Mouse (Mus musculus) left cerebral cortex, postnatal 36 days (tissue): ENCODE results near the gene Zfp575. TPM values are rescaled to one million over a fixed set of nuclear protein-coding genes. Genes with fewer than 3 reads are reported as not detected.

Experiments used
- DNase-seq, 2 experiments: peaks; one replicate each; pipeline ENCODE4 v3.0.0; 2021 to 2022; ENCODE audit warnings: low spot score in 2 of 2, mixed read lengths in 1 of 2
- intact Hi-C: fragments of 180-260 bp; cut with DNase I; formaldehyde crosslinking; loops from one replicate; pipeline ENCODE4 v1.15.1; 2025
- total RNA-seq, 2 experiments: library from RNA; stranded (reverse); gene quantifications; 2 replicates each; pipeline ENCODE4 v1.2.3; 2021

Gene Zfp575
- total RNA-seq, 2 experiments from 2014 or later, result 6.6 to 6.8 TPM

- intact Hi-C loops, result no loop called here
- DNase-seq, result no peak
These were observed 21.2 kb downstream of the Zfp575 start for GRCm38 (mm10) chr7:24566206-24566605.

- intact Hi-C loops, result no loop called here
- no peak for DNase-seq
These were observed 21.8 kb downstream of the Zfp575 start for GRCm38 (mm10) chr7:24565627-24566026.

- peak; percentile 49 to 54 for DNase-seq
- intact Hi-C loops, result no loop called here
These were observed 22.7 kb downstream of the Zfp575 start for GRCm38 (mm10) chr7:24564607-24565265.

- intact Hi-C loops, result no loop called here
- no peak for DNase-seq
These were observed 23.6 kb downstream of the Zfp575 start for GRCm38 (mm10) chr7:24563837-24564206.

GRCm38 (mm10) chr7:24563191-24563836, 24.1 kb downstream of the Zfp575 start:
- intact Hi-C loops, result no loop called here
- DNase-seq, result no peak

GRCm38 (mm10) chr7:24561450-24561849, 26.0 kb downstream of the Zfp575 start:
- DNase-seq, result no peak
- intact Hi-C loops, result no loop called here

- intact Hi-C loops, result no loop called here
- no peak for DNase-seq
These were observed 31.7 kb downstream of the Zfp575 start for GRCm38 (mm10) chr7:24555786-24556185.

- intact Hi-C loops, result no loop called here
- DNase-seq, result no peak
These were observed 35.3 kb downstream of the Zfp575 start for GRCm38 (mm10) chr7:24551985-24552759.

- no peak for DNase-seq
- intact Hi-C loops, result loop anchor here (1.0 kb wide), 1 partner anchor 17 kb away; the partner anchor contains the start of gene Irgq
These were observed 39.9 kb downstream of the Zfp575 start for GRCm38 (mm10) chr7:24547534-24548036.

- peak; percentile 99 for DNase-seq
- intact Hi-C loops, result loop anchor here (1.0 kb wide), 1 partner anchor 17 kb away; the partner anchor contains the start of gene Irgq
These were observed 40.6 kb downstream of the Zfp575 start for GRCm38 (mm10) chr7:24546634-24547389.

- intact Hi-C loops, result no loop called here
- no peak for DNase-seq
These were observed 41.3 kb downstream of the Zfp575 start, which contains the start of the genes Pinlyp and Xrcc1 for GRCm38 (mm10) chr7:24546068-24546614. TSS of gene Pinlyp (minus strand) at chr7:24546118. TSS of gene Xrcc1 (plus strand) at chr7:24546289.

GRCm38 (mm10) chr7:24544506-24544905, 42.9 kb downstream of the Zfp575 start:
- no peak for DNase-seq
- intact Hi-C loops, result no loop called here

GRCm38 (mm10) chr7:24539686-24540085, 47.8 kb downstream of the Zfp575 start:
- DNase-seq, result no peak
- intact Hi-C loops, result no loop called here

GRCm38 (mm10) chr7:24538701-24539100, 48.7 kb downstream of the Zfp575 start:
- intact Hi-C loops, result no loop called here
- DNase-seq, result no peak

- intact Hi-C loops, result no loop called here
- peak in 1 of 2 experiments; percentile 28 for DNase-seq
These were observed 49.3 kb downstream of the Zfp575 start for GRCm38 (mm10) chr7:24538154-24538553.

GRCm38 (mm10) chr7:24537591-24537990, 49.9 kb downstream of the Zfp575 start:
- DNase-seq, result no peak
- intact Hi-C loops, result no loop called here

- no peak for DNase-seq
- intact Hi-C loops, result no loop called here
These were observed 50.4 kb downstream of the Zfp575 start for GRCm38 (mm10) chr7:24537081-24537480.

GRCm38 (mm10) chr7:24534301-24534700, 53.1 kb downstream of the Zfp575 start:
- intact Hi-C loops, result no loop called here
- DNase-seq, result peak in 1 of 2 experiments; percentile 18
